Mouse (Mus musculus) liver, embryonic 14.5 days (tissue): ENCODE measurements around the gene Lrfn4.

ENCODE experiments used
- CTCF ChIP-seq: IDR thresholded peaks from 2 replicates; pipeline ENCODE4 v1.5.1; 2016; ENCODE audit warnings: antibody characterized with exemption, low read depth, control low read depth
- EP300 ChIP-seq: IDR thresholded peaks from 2 replicates; pipeline ENCODE4 v1.6.1; 2016; ENCODE audit warnings: antibody characterized with exemption, low read depth

GRCm38 (mm10) chr19:4572467-4572866, 43.0 kb downstream of the Lrfn4 start:
- TF ChIP-seq EP300 (no peak), CTCF (no peak)
